Mouse (Mus musculus) erythroblast, embryonic 14.5 days (primary cell): ENCODE data around the gene Zfp994.
"Not testable (repeated sequence)": the region's sequence is repeated elsewhere in the genome, so short reads cannot be mapped to it uniquely, and the experiment has no call there.

Experiments
- GATA1 ChIP-seq: IDR thresholded peaks from 2 replicates; pipeline ENCODE4 v1.6.1; 2012; ENCODE audit warnings: low read length, inconsistent platforms, mixed read lengths
- TAL1 ChIP-seq: IDR thresholded peaks from 3 replicates; pipeline ENCODE4 v1.6.1; 2012; ENCODE audit warnings: low read length, inconsistent platforms, mixed read lengths

DNA sequence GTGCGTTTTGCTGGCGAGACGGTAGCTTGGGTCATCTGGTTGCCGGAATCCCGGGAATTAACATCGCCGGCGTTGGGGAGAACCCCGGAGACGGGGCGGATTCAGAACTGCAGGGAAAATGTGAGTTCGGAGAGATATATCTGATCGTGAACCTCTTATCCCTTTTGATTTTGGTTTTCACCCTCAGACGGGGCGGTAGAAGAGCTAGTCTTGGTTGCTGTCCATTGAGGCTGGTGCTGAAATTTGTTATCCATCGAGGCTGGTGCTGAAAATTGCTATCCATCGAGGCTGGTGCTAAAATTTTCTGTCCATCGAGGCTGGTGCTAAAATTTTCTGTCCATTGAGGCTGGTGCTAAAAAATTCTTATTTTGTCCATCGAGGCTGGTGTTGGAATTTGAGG lies 5.3 kb upstream of the Zfp994 start:
- TF ChIP-seq GATA1, TAL1: not testable (repeated sequence)
